Mouse (Mus musculus): Measurements from ENCODE around the gene Pde7b.

GRCm38 (mm10) chr10:20585959-20586358, 138.9 kb downstream of the Pde7b start:
- TF ChIP-seq CTCF (IDR thresholded peaks at IDR 0.05; ENCODE audit: extremely low read depth, insufficient read depth, low read length) (no peak), POLR2A (IDR thresholded peaks at IDR 0.05; ENCODE audit: extremely low read depth, insufficient read depth, low read length) (no peak)
